Mouse (Mus musculus) CH12.LX (cell line): Measurements from ENCODE around the gene Rnf8. TPM values are rescaled to one million over a fixed set of nuclear protein-coding genes. Genes with fewer than 3 reads are reported as not detected.

Source experiments
- DNase-seq: peaks from one replicate; pipeline ENCODE4 v3.0.0-alpha.2; 2013; ENCODE audit errors: extremely low read depth
- H3K27ac ChIP-seq: 2 replicates; pipeline ENCODE4 v1.5.1; 2012; ENCODE audit warnings: low read depth, mild to moderate bottlenecking, control low read depth, moderate library complexity; ENCODE audit not compliant: insufficient read depth
- H3K27me3 ChIP-seq: replicated peaks from 2 replicates; pipeline ENCODE3; 2012; ENCODE audit warnings: inconsistent platforms
- H3K36me3 ChIP-seq, 2 experiments: replicated peaks in 1 of 2; 2 replicates each; pipeline versions ENCODE3 to v1.6.1; 2012; ENCODE audit warnings: inconsistent platforms in 1 of 2, low read length in 1 of 2, mild to moderate bottlenecking in 1 of 2, mixed read lengths in 1 of 2, moderate library complexity in 1 of 2; ENCODE audit not compliant: control insufficient read depth in 1 of 2, insufficient read depth in 1 of 2
- H3K4me1 ChIP-seq, 2 experiments: 2 replicates each; pipeline ENCODE4 v1.6.1; 2012; ENCODE audit warnings: inconsistent platforms in 1 of 2, moderate library complexity in 1 of 2; ENCODE audit not compliant: insufficient read depth in 2 of 2, control insufficient read depth in 1 of 2
- H3K4me2 ChIP-seq: 2 replicates; pipeline ENCODE4 v1.6.1; 2012; ENCODE audit warnings: low read depth, mild to moderate bottlenecking, control low read depth; ENCODE audit not compliant: poor library complexity, insufficient read depth, severe bottlenecking
- H3K4me3 ChIP-seq, 3 experiments: fragments of 150-350 bp in 1 of 3; sonication (generic) in 1 of 3; replicated peaks in 1 of 3; 2 replicates each; pipeline versions ENCODE3 to v1.5.1; 2011 to 2012; ENCODE audit warnings: low read depth in 2 of 3, low read length in 2 of 3, mild to moderate bottlenecking in 2 of 3, moderate library complexity in 2 of 3, control low read depth in 1 of 3, improper control_type of control experiment in 1 of 3, inconsistent platforms in 1 of 3, mixed read lengths in 1 of 3; ENCODE audit not compliant: poor library complexity in 1 of 3
- H3K79me2 ChIP-seq: replicated peaks from 2 replicates; pipeline ENCODE4 v1.6.1; 2012; ENCODE audit warnings: mild to moderate bottlenecking, moderate library complexity; ENCODE audit not compliant: control insufficient read depth, poor library complexity, insufficient read depth, severe bottlenecking; ENCODE audit errors: extremely low read depth
- H3K9ac ChIP-seq: 2 replicates; pipeline ENCODE4 v1.6.1; 2012; ENCODE audit warnings: low read depth, mild to moderate bottlenecking, control low read depth, moderate library complexity; ENCODE audit not compliant: insufficient read depth
- H3K9me3 ChIP-seq: replicated peaks from 2 replicates; pipeline ENCODE3; 2012; ENCODE audit warnings: low read length, inconsistent platforms, mixed read lengths
- BHLHE40 ChIP-seq: IDR thresholded peaks from 2 replicates; pipeline ENCODE4 v1.6.1; 2011; ENCODE audit warnings: mild to moderate bottlenecking, low read depth, low read length, improper control_type of control experiment
- CTCF ChIP-seq, 2 experiments: IDR thresholded peaks in 1 of 2; conservative IDR thresholded peaks in 1 of 2; 2 replicates each; pipeline ENCODE4 v1.5.1; 2011 to 2012; ENCODE audit warnings: low read depth in 2 of 2, low read length in 2 of 2, improper control_type of control experiment in 1 of 2, inconsistent platforms in 1 of 2, mild to moderate bottlenecking in 1 of 2, moderate library complexity in 1 of 2
- E2F4 ChIP-seq: IDR thresholded peaks from 2 replicates; pipeline ENCODE4 v1.6.1; 2011; ENCODE audit warnings: low read depth, low read length, improper control_type of control experiment; ENCODE audit not compliant: insufficient replicate concordance
- EP300 ChIP-seq: IDR thresholded peaks from 2 replicates; pipeline ENCODE4 v1.6.1; 2011; ENCODE audit warnings: low read length, improper control_type of control experiment
- HCFC1 ChIP-seq: IDR thresholded peaks from 2 replicates; pipeline ENCODE4 v1.6.1; 2012; ENCODE audit warnings: low read depth, mild to moderate bottlenecking, inconsistent platforms, low read length, improper control_type of control experiment
- JUN ChIP-seq: IDR thresholded peaks from 2 replicates; pipeline ENCODE4 v1.6.1; 2011; ENCODE audit warnings: low read depth, mild to moderate bottlenecking, low read length, improper control_type of control experiment, moderate library complexity; ENCODE audit not compliant: insufficient read depth
- MAFK ChIP-seq: IDR thresholded peaks from 2 replicates; pipeline ENCODE4 v1.6.1; 2011; ENCODE audit warnings: low read length, improper control_type of control experiment; ENCODE audit not compliant: insufficient replicate concordance
- MEF2A ChIP-seq: IDR thresholded peaks from 2 replicates; pipeline ENCODE4 v1.6.1; 2014; ENCODE audit warnings: low read depth, mild to moderate bottlenecking, inconsistent platforms, low read length, improper control_type of control experiment, borderline replicate concordance
- MXI1 ChIP-seq: IDR thresholded peaks from 2 replicates; pipeline ENCODE4 v1.6.1; 2011; ENCODE audit warnings: mild to moderate bottlenecking, low read depth, low read length, improper control_type of control experiment
- NRF1 ChIP-seq: IDR thresholded peaks from 2 replicates; pipeline ENCODE4 v1.6.1; 2014; ENCODE audit warnings: low read depth, mild to moderate bottlenecking, inconsistent platforms, low read length, improper control_type of control experiment, moderate library complexity
- SIN3A ChIP-seq: IDR thresholded peaks from 2 replicates; pipeline ENCODE4 v1.6.1; 2012; ENCODE audit warnings: low read length, improper control_type of control experiment, inconsistent platforms
- SMC3 ChIP-seq: IDR thresholded peaks from 2 replicates; pipeline ENCODE4 v1.6.1; 2011; ENCODE audit warnings: low read depth, low read length, improper control_type of control experiment
- TCF12 ChIP-seq: IDR thresholded peaks from 2 replicates; pipeline ENCODE4 v1.6.1; 2014; ENCODE audit warnings: low read depth, mild to moderate bottlenecking, inconsistent platforms, low read length, improper control_type of control experiment
- USF1 ChIP-seq: IDR thresholded peaks from 2 replicates; pipeline ENCODE4 v1.6.1; 2014; ENCODE audit warnings: low read depth, mild to moderate bottlenecking, inconsistent platforms, low read length, improper control_type of control experiment
- ZKSCAN1 ChIP-seq: IDR thresholded peaks from 2 replicates; pipeline ENCODE4 v1.6.1; 2012; ENCODE audit warnings: low read depth, inconsistent platforms, low read length, improper control_type of control experiment, borderline replicate concordance
- dilution Hi-C: fragments of 300-500 bp; cut with MboI; formaldehyde crosslinking; loops from 2 replicates; pipeline ENCODE4 v1.14.3; 2020; ENCODE audit warnings: low sequenced_read_pairs; ENCODE audit not compliant: extremely low pct_unique_long_range_greater_than_20kb, extremely low pct_ligation_motif_present
- in situ Hi-C: fragments of 300-500 bp; cut with MboI; formaldehyde crosslinking; loops from 3 replicates; pipeline ENCODE4 v1.14.3; 2019; ENCODE audit warnings: low sequenced_read_pairs, low pct_ligation_motif_present, low pct_unique_long_range_greater_than_20kb, mixed read lengths
- polyA plus RNA-seq: library from polyadenylated mRNA; unstranded; fragments of >175 nt; gene quantifications from 2 replicates; pipeline ENCODE4 v1.2.1, GENCODE M21; 2012; ENCODE audit warnings: low read depth; ENCODE audit not compliant: insufficient read length
- total RNA-seq, 2 experiments: library from RNA; depleted of rRNA; stranded (reverse); fragments of 300-350 nt in 1 of 2; fragments of >200 nt in 1 of 2; gene quantifications; 2 replicates each; pipeline ENCODE4 v1.2.3; 2012 to 2014

The Rnf8 gene
- total and polyA plus RNA-seq, 3 experiments, result 29.9 to 38.8 (median 35.4) TPM

- Histone ChIP-seq H3K36me3 (peaks cover 73 to 85% of the 10 kb centered on the region in 2 experiments), H3K4me2 (no peak overlapping the region), H3K4me1 (peaks cover 8 to 53% of the 10 kb centered on the region in 2 experiments), H3K9me3 (peaks cover 2% of the 10 kb centered on the region), H3K27ac (no peak overlapping the region), H3K9ac (no peak overlapping the region), H3K27me3 (no peaks in the 10 kb centered on the region), H3K4me3 (no peak overlapping the region), H3K79me2 (no peaks in the 10 kb centered on the region)
- in situ Hi-C loops, result no loop called here
- TF ChIP-seq HCFC1 (no peak), CTCF (conservative IDR thresholded peaks at IDR 0.05 in 1 of 2, IDR thresholded peaks at IDR 0.05 in 1 of 2; ENCODE audit: low read depth in 2 of 2, low read length in 2 of 2) (no peak), MEF2A (no peak), MXI1 (no peak), MAFK (no peak), JUN (no peak), NRF1 (no peak), SIN3A (no peak), USF1 (no peak), TCF12 (no peak), SMC3 (no peak), ZKSCAN1 (no peak)
- DNase-seq, result no peak
- dilution Hi-C loops, result no loop called here
Observed at GRCm38 (mm10) chr17:29693571-29693970, 79.0 kb downstream of the Rnf8 start.

DNA sequence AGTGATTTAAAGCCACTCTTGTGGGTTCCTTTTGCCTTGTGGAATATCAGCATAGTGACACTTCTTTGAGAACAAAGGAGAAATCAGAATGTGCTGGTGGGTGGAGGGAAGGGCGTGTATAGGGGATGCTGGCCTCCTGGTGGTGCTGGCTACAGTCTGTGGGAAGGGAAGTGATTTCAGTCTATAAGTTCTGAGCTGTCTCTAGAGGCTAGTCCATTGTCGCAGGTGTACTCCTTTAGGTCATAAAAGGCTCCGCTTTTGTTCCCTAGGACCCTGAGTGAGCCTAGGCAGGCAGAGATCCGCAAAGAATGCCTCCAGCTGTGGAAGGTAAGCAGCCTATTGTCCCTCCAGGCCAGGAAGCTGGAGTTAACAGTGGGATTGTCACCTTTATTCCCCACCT, 79.9 kb downstream of the Rnf8 start:
- Histone ChIP-seq H3K9me3 (no peaks in the 10 kb centered on the region), H3K27me3 (no peaks in the 10 kb centered on the region), H3K4me1 (peaks cover 9 to 62% of the 10 kb centered on the region in 2 experiments), H3K36me3 (peaks cover 75 to 89% of the 10 kb centered on the region in 2 experiments), H3K4me2 (no peak overlapping the region), H3K9ac (no peak overlapping the region), H3K27ac (no peak overlapping the region), H3K79me2 (no peaks in the 10 kb centered on the region), H3K4me3 (no peak overlapping the region)
- in situ Hi-C loops (no loop called here), dilution Hi-C loops (no loop called here)
- TF ChIP-seq JUN, result no peak
- TF ChIP-seq EP300, result no peak
- TF ChIP-seq E2F4, result no peak
- no peak for TF ChIP-seq BHLHE40
- DNase-seq, result no peak

Other genes with a start within 250 kb of the Rnf8 start
- gene Pim1, start 124.0 kb upstream of the Rnf8 start, total RNA-seq (2012; rRNA removed), result 141 and 178 TPM in 2 replicates
- 72.7 and 75.8 TPM in 2 replicates for gene Pim1, start 124.0 kb upstream of the Rnf8 start, total RNA-seq (2014; rRNA removed)
- gene Pim1, start 124.0 kb upstream of the Rnf8 start, polyA plus RNA-seq, result 121 and 133 TPM in 2 replicates
- gene Gm17657, start 65.2 kb upstream of the Rnf8 start, total RNA-seq (2012; rRNA removed), result 0.21 and 0.50 TPM in 2 replicates
- not detected in 2 replicates for gene Gm17657, start 65.2 kb upstream of the Rnf8 start, total RNA-seq (2014; rRNA removed)
- 0.16 and 0.20 TPM in 2 replicates for gene Gm17657, start 65.2 kb upstream of the Rnf8 start, polyA plus RNA-seq
- 6.6 and 7.3 TPM in 2 replicates for gene Tbc1d22b, start 65.0 kb upstream of the Rnf8 start, total RNA-seq (2012; rRNA removed)
- gene Tbc1d22b, start 65.0 kb upstream of the Rnf8 start, total RNA-seq (2014; rRNA removed), result 3.1 and 3.8 TPM in 2 replicates
- 13.4 and 17.3 TPM in 2 replicates for gene Tbc1d22b, start 65.0 kb upstream of the Rnf8 start, polyA plus RNA-seq
- 0.76 and 0.97 TPM in 2 replicates for gene Tmem217, start 62.4 kb upstream of the Rnf8 start, total RNA-seq (2012; rRNA removed)
- gene Tmem217, start 62.4 kb upstream of the Rnf8 start, total RNA-seq (2014; rRNA removed), result not detected in 2 replicates
- gene Tmem217, start 62.4 kb upstream of the Rnf8 start, polyA plus RNA-seq, result 0.26 TPM in 1 of 2 replicates, not detected in the other
- gene Gm28043, start 86 bp downstream of the Rnf8 start, total RNA-seq (2012; rRNA removed), result 4.2 TPM in 2 replicates
- 3.6 and 4.1 TPM in 2 replicates for gene Gm28043, start 86 bp downstream of the Rnf8 start, total RNA-seq (2014; rRNA removed)
- 3.5 and 3.7 TPM in 2 replicates for gene Gm28043, start 86 bp downstream of the Rnf8 start, polyA plus RNA-seq
- 88.8 and 95.3 TPM in 2 replicates for gene Cmtr1, start 45.8 kb downstream of the Rnf8 start, total RNA-seq (2012; rRNA removed)
- gene Cmtr1, start 45.8 kb downstream of the Rnf8 start, total RNA-seq (2014; rRNA removed), result 96.9 and 105 TPM in 2 replicates
- gene Cmtr1, start 45.8 kb downstream of the Rnf8 start, polyA plus RNA-seq, result 135 and 152 TPM in 2 replicates
- gene Ccdc167, start 102.3 kb downstream of the Rnf8 start, total RNA-seq (2012; rRNA removed), result 18.7 and 23.5 TPM in 2 replicates
- 8.8 and 9.1 TPM in 2 replicates for gene Ccdc167, start 102.3 kb downstream of the Rnf8 start, total RNA-seq (2014; rRNA removed)
- gene Ccdc167, start 102.3 kb downstream of the Rnf8 start, polyA plus RNA-seq, result 12.0 and 15.4 TPM in 2 replicates